Mouse (Mus musculus): ENCODE results near the gene 9130019O22Rik. TPM values are rescaled to one million over a fixed set of nuclear protein-coding genes. Genes with fewer than 3 reads are reported as not detected.
A peak's percentile ranks its signal among the peaks of the same experiment; 100 is the strongest.
"Not testable (repeated sequence)": the region's sequence is repeated elsewhere in the genome, so short reads cannot be mapped to it uniquely, and the experiment has no call there.

The 9130019O22Rik gene
- 3.9 and 5.1 TPM in 2 replicates for polyA plus RNA-seq (2015; fragmentation: Nextera tagmentation; extraction: Ambion mirVana)

- Histone ChIP-seq H3K9ac (peak within 1 kb of the TSS; percentile 69), H3K4me3 (peak within 1 kb of the TSS; percentile 63), H3K36me3 (peaks cover 10% of the 10 kb centered on the region), H3K9me3 (no peaks in the 10 kb centered on the region), H3K27me3 (no peaks in the 10 kb centered on the region), H3K4me1 (replicated peaks) (peaks cover 6% of the 10 kb centered on the region), H3K4me2 (peak within 1 kb of the TSS; percentile 81), H3K27ac (replicated peaks) (peak within 1 kb of the TSS; percentile 67)
- peak; percentile 88 for ATAC-seq (ENCODE audit: low FRiP score, low read depth)
- WGBS = 10% methylated on average over 38 of the region's 38 CpGs
Measured at GRCm38 (mm10) chr7:127386641-127387392, at the start of gene 9130019O22Rik. 9130019O22Rik (minus strand) TSS chr7:127387166.

DNA sequence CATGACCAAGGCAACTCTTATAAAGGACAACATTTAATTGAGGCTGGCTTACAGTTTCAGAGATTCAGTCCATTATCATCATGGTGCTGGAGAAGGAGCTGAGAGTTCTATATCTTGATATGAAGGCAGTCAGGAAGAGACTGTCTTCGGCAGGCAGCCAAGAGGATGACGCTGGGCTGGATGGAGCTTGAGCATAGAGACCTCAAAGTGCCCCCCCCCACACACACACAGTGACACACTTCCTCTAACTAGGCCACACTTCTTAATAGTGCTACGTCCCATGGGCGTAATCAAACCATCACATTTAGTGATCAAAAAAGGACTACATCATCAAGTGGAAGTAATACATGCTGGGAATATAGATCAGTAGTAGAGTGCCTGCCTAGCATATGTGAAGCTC lies 48.2 kb upstream of the 9130019O22Rik start:
- 90% methylated on average over 4 of the region's 4 CpGs for whole genome bisulfite sequencing
- H3K27me3 ChIP-seq = no peaks in the 10 kb centered on the region
- no peaks in the 10 kb centered on the region for H3K4me1 ChIP-seq (replicated peaks)
- no peak for ATAC-seq (ENCODE audit: low FRiP score, low read depth)
- H3K4me2 ChIP-seq = no peak overlapping the region
- H3K4me3 ChIP-seq = no peak overlapping the region
- H3K9me3 ChIP-seq = no peaks in the 10 kb centered on the region
- H3K27ac ChIP-seq (replicated peaks) = no peak overlapping the region
- no peaks in the 10 kb centered on the region for H3K36me3 ChIP-seq
- H3K9ac ChIP-seq = no peak overlapping the region

- Histone ChIP-seq H3K4me3 (no peak overlapping the region), H3K36me3 (no peaks in the 10 kb centered on the region), H3K4me1 (replicated peaks) (peaks cover 10% of the 10 kb centered on the region), H3K9me3 (no peaks in the 10 kb centered on the region), H3K27me3 (peaks cover 6% of the 10 kb centered on the region), H3K9ac (no peak overlapping the region), H3K4me2 (no peak overlapping the region), H3K27ac (replicated peaks) (no peak overlapping the region)
- 81% methylated on average over 3 of the region's 3 CpGs for WGBS
- no peak for ATAC-seq (ENCODE audit: low FRiP score, low read depth)
Measured at GRCm38 (mm10) chr7:127426354-127426753, 39.4 kb upstream of the 9130019O22Rik start.

GRCm38 (mm10) chr7:127425911-127426310 lies 38.9 kb upstream of the 9130019O22Rik start:
- Histone ChIP-seq H3K36me3 (no peaks in the 10 kb centered on the region), H3K27me3 (peaks cover 6% of the 10 kb centered on the region), H3K9me3 (no peaks in the 10 kb centered on the region), H3K4me1 (replicated peaks) (peaks cover 14% of the 10 kb centered on the region), H3K4me2 (no peak overlapping the region), H3K27ac (replicated peaks) (no peak overlapping the region), H3K9ac (no peak overlapping the region), H3K4me3 (no peak overlapping the region)
- WGBS = 93% methylated on average over 2 of the region's 2 CpGs
- ATAC-seq (ENCODE audit: low FRiP score, low read depth) = no peak

- no peak overlapping the region for H3K27ac ChIP-seq (replicated peaks)
Measured at GRCm38 (mm10) chr7:127425291-127425690, 38.3 kb upstream of the 9130019O22Rik start.

DNA sequence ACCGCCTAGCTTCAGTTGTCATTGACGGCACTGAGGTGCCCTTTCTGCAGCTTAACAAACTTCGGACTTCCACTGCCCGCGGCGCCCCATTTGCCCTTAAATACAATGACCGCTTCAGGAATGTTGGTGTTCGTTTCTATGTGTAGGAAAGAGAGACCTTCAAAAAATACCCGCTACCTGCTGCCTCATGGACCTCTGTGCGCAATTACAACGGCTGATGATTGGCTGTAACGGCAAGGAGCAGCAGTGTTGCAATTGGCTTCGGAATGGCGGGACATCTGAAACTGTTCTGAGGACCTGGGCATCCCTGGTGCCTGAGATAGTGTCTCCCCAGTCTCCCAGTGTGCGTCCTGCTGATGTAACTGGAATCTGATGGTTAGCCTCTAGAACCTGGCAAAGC lies 35.3 kb upstream of the 9130019O22Rik start:
- Histone ChIP-seq H3K4me1 (replicated peaks) (peaks cover 18% of the 10 kb centered on the region), H3K9ac (peak overlapping the region; percentile 92), H3K4me3 (peak overlapping the region; percentile 78), H3K4me2 (peak overlapping the region; percentile 92), H3K9me3 (no peaks in the 10 kb centered on the region), H3K36me3 (peaks cover 7% of the 10 kb centered on the region; the same call in 1 of the 2 replicates), H3K27ac (replicated peaks) (peak overlapping the region; percentile 84), H3K27me3 (peaks cover 6% of the 10 kb centered on the region)
- WGBS = under 1% methylated on average over 15 of the region's 15 CpGs
- peak; percentile 85 for ATAC-seq (ENCODE audit: low FRiP score, low read depth)

More at GRCm38 (mm10) chr7:127425291-127425690, 38.3 kb upstream of the 9130019O22Rik start:
- Histone ChIP-seq H3K9ac (no peak overlapping the region), H3K4me1 (replicated peaks) (peaks cover 18% of the 10 kb centered on the region), H3K4me3 (no peak overlapping the region), H3K36me3 (no peaks in the 10 kb centered on the region), H3K4me2 (no peak overlapping the region), H3K27me3 (peaks cover 6% of the 10 kb centered on the region), H3K9me3 (no peaks in the 10 kb centered on the region)
- WGBS = 88% methylated on average over 3 of the region's 3 CpGs
- ATAC-seq (ENCODE audit: low FRiP score, low read depth) = no peak

GRCm38 (mm10) chr7:127421388-127422191 lies 34.6 kb upstream of the 9130019O22Rik start, which contains the start of gene Zfp688:
Zfp688 (minus strand) TSS chr7:127422068.
- Histone ChIP-seq H3K36me3 (peaks cover 7% of the 10 kb centered on the region; the same call in 1 of the 2 replicates), H3K9ac (peak within 1 kb of the TSS; percentile 92), H3K4me2 (peak within 1 kb of the TSS; percentile 92), H3K27me3 (peaks cover 6% of the 10 kb centered on the region), H3K9me3 (no peaks in the 10 kb centered on the region), H3K27ac (replicated peaks) (peak within 1 kb of the TSS; percentile 84), H3K4me1 (replicated peaks) (peaks cover 18% of the 10 kb centered on the region), H3K4me3 (peak within 1 kb of the TSS; percentile 78)
- under 1% methylated on average over 48 of the region's 48 CpGs for WGBS
- peak; percentile 96 for ATAC-seq (ENCODE audit: low FRiP score, low read depth)

GRCm38 (mm10) chr7:127411418-127411817 lies 24.5 kb upstream of the 9130019O22Rik start:
- H3K4me1 ChIP-seq (replicated peaks) = peaks cover 4% of the 10 kb centered on the region
- no peaks in the 10 kb centered on the region for H3K36me3 ChIP-seq
- 79% methylated on average over 2 of the region's 2 CpGs for WGBS
- no peak overlapping the region for H3K4me2 ChIP-seq
- no peak overlapping the region for H3K9ac ChIP-seq
- H3K27me3 ChIP-seq = no peaks in the 10 kb centered on the region
- no peak overlapping the region for H3K4me3 ChIP-seq
- no peak for ATAC-seq (ENCODE audit: low FRiP score, low read depth)
- H3K27ac ChIP-seq (replicated peaks) = no peak overlapping the region
- no peaks in the 10 kb centered on the region for H3K9me3 ChIP-seq

- peak within 1 kb of the TSS; percentile 60 for H3K4me3 ChIP-seq
- not testable (repeated sequence) for H3K9me3 ChIP-seq, H3K36me3 ChIP-seq, H3K27me3 ChIP-seq
- peak within 1 kb of the TSS; percentile 83 for H3K27ac ChIP-seq (replicated peaks)
- H3K4me2 ChIP-seq = peak within 1 kb of the TSS; percentile 96
- peak within 1 kb of the TSS; percentile 75 for H3K9ac ChIP-seq
- peak; percentile 91 for ATAC-seq (ENCODE audit: low FRiP score, low read depth)
- WGBS = 9% methylated on average over 40 of the region's 40 CpGs
- H3K4me1 ChIP-seq (replicated peaks) = peaks cover 11% of the 10 kb centered on the region
Measured at GRCm38 (mm10) chr7:127406002-127406987, 19.3 kb upstream of the 9130019O22Rik start, which contains the start of gene Zfp764. Zfp764 (minus strand) TSS chr7:127406822.

GRCm38 (mm10) chr7:127404101-127404500 lies 17.1 kb upstream of the 9130019O22Rik start:
- 95% methylated on average over 6 of the region's 6 CpGs for WGBS
- not testable (repeated sequence) for H3K9ac ChIP-seq; H3K36me3 ChIP-seq; H3K27me3 ChIP-seq; H3K27ac ChIP-seq (replicated peaks); ATAC-seq (ENCODE audit: low FRiP score, low read depth); H3K9me3 ChIP-seq; H3K4me3 ChIP-seq; H3K4me2 ChIP-seq
- H3K4me1 ChIP-seq (replicated peaks) = peaks cover 11% of the 10 kb centered on the region

DNA sequence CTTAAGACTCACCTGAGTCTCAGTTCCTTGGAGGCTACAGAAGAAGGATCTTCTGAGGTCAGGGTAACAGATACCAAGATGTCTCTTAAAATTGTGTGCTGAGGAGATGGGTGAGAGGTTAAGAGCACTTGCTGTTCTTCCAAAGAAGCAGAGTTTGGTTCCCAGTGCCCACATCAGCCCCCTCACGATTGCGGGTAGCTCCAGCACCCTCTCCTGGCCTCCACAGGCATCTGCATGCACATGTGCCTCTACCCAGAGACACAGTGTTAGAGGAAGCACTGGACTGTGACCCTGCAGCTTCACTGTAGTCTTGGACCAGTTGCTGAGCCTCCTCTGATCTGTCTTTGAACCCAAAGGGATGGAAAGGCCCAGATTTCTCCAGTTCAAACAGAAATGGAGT lies 16.0 kb upstream of the 9130019O22Rik start:
- H3K9me3 ChIP-seq = no peaks in the 10 kb centered on the region
- no peak overlapping the region for H3K4me3 ChIP-seq
- H3K4me1 ChIP-seq (replicated peaks) = peaks cover 11% of the 10 kb centered on the region
- no peaks in the 10 kb centered on the region for H3K36me3 ChIP-seq
- ATAC-seq (ENCODE audit: low FRiP score, low read depth) = no peak
- 46% methylated on average over 2 of the region's 2 CpGs for WGBS
- no peak overlapping the region for H3K27ac ChIP-seq (replicated peaks)
- H3K27me3 ChIP-seq = no peaks in the 10 kb centered on the region
- no peak overlapping the region for H3K4me2 ChIP-seq
- H3K9ac ChIP-seq = no peak overlapping the region

Measured in hindbrain, embryonic 15.5 days (tissue).